Mouse (Mus musculus): ENCODE results near the gene Mrps21.

DNA sequence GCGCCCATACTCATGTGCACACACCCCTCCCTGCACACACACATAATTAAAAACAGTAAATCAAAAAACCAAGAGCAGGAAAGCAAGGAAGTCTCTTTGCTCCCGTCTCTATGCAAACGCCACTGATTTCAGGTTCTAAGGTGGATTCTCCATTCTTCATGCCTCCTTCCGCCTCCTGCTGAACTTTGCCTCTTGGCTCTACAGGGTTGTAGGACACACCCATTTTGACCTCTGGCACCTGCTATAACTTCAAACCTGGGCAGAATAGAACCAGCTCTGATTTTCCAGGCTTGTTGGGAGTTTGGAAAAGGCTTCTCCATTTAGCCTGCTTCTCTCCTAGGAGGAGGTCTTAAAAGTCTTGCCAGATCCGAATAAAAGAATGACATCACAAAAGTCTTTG, 13.1 kb upstream of the Mrps21 start:
- TF ChIP-seq CTCF (IDR thresholded peaks at IDR 0.05; ENCODE audit: extremely low read depth, insufficient read depth, low read length) (no peak), POLR2A (IDR thresholded peaks at IDR 0.05; ENCODE audit: extremely low read depth, insufficient read depth, low read length) (no peak)
